Mouse (Mus musculus): ENCODE results near the gene Zc3hav1l. TPM values are rescaled to one million over a fixed set of nuclear protein-coding genes. Genes with fewer than 3 reads are reported as not detected.

The Zc3hav1l gene
- polyA plus RNA-seq, 1 experiment: not detected

DNA sequence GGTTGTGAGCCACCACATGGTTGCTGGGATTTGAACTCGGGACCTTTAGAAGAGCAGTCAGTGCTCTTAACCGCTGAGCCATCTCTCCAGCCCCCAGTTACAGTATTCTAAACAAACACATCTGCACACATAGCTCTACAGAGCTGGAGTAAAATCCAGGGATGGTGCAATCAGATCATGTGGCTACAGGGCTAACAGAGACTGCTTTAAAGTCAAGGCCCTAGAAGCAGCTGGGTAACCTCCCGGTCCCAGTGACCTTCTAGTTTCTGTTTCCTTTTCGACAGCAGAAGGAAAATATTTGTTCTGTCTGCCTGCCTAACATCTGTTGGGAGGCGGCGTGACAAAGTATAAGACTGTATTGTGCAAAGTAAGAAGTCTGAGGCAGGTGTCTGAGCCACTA, 38.9 kb upstream of the Zc3hav1l start:
- no peak for TF ChIP-seq POLR2A (IDR thresholded peaks at IDR 0.05; ENCODE audit: insufficient read depth, low read depth, low read length)
- TF ChIP-seq CTCF (IDR thresholded peaks at IDR 0.05; ENCODE audit: insufficient read depth, low read depth, low read length): no peak
- 82% methylated on average over 6 of the region's 6 CpGs for WGBS
- Histone ChIP-seq H3K27ac (ENCODE audit: insufficient read depth, low read depth, low read length) (no peak overlapping the region), H3K4me3 (ENCODE audit: insufficient read depth, low read depth, low read length) (no peak overlapping the region), H3K4me1 (ENCODE audit: control insufficient read depth, insufficient read depth, low read length) (no peaks in the 10 kb centered on the region)

DNA sequence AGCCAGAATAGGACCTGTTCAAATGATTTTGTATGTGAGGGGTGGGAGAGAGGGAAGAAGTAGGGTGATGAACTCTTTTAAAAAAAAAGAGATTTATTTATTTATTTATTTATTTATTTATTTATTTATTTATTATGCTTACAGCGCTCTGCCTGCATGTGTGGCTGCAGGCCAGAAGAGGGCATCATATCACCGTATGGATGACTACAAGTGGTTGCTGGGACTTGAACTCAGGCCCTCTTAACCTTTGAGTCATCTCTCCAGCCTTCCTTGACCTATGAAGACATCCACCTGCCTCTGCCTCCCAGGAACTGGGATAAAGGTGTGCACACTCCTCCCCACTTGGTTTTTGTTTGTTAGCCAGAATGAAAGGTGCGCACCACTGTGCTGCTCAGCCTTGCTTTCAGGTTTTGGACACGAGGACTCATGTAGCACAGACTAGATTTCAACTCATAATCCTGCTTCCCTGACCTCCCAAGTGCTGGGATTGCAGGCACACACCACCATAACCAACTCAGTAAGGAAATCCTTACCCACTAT, 38.2 kb upstream of the Zc3hav1l start:
- TF ChIP-seq CTCF (IDR thresholded peaks at IDR 0.05; ENCODE audit: insufficient read depth, low read depth, low read length): no peak
- no peak for TF ChIP-seq POLR2A (IDR thresholded peaks at IDR 0.05; ENCODE audit: insufficient read depth, low read depth, low read length)
- no peaks in the 10 kb centered on the region for H3K4me1 ChIP-seq (ENCODE audit: control insufficient read depth, insufficient read depth, low read length)
- H3K27ac ChIP-seq (ENCODE audit: insufficient read depth, low read depth, low read length): no peak overlapping the region
- H3K4me3 ChIP-seq (ENCODE audit: insufficient read depth, low read depth, low read length): no peak overlapping the region
- WGBS: 92% methylated on average over 4 of the region's 4 CpGs

DNA sequence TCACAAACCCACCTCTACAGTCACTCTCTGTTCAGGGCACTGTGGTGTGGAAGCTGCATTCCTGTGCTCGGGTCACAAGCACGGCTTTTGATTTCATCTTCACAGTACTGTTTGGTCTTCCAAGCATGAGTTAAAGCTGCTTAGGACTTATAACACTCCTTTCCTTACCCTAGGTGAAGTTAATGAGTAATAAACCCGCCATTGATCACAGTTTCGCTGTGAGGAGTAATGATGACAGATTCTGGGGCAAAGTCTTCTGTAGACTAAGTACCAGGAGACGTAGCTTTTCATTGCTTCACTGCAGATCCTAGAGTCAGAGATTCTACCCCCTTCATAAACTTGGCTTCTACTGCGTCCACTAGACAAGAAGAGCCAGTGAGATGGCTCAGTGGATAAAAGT, 36.2 kb upstream of the Zc3hav1l start:
- no peak for TF ChIP-seq CTCF (IDR thresholded peaks at IDR 0.05; ENCODE audit: insufficient read depth, low read depth, low read length)
- no peak for TF ChIP-seq POLR2A (IDR thresholded peaks at IDR 0.05; ENCODE audit: insufficient read depth, low read depth, low read length)
- Histone ChIP-seq H3K4me1 (ENCODE audit: control insufficient read depth, insufficient read depth, low read length) (no peaks in the 10 kb centered on the region), H3K27ac (ENCODE audit: insufficient read depth, low read depth, low read length) (no peak overlapping the region), H3K4me3 (ENCODE audit: insufficient read depth, low read depth, low read length) (no peak overlapping the region)
- WGBS: 91% methylated on average over 6 of the region's 6 CpGs

DNA sequence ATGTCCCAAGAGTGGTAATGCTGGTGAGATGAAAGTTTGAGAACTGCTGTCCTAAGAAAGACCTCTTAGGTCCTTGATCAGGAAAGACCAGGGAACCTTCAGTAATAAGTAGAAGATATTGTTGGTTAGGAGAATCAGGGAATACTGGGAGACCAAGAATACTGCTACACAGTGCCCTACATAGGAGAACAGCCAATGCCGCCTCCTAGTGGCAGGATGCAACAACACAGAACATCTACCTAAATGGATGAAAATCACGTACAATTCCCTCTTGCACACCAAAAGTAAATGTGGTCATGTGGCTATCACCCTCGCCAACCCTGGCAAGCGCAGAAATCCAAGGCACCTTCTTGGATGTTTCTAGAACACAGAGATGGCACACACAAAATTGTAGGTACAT, 27.5 kb upstream of the Zc3hav1l start:
- TF ChIP-seq CTCF (IDR thresholded peaks at IDR 0.05; ENCODE audit: insufficient read depth, low read depth, low read length) (no peak), POLR2A (IDR thresholded peaks at IDR 0.05; ENCODE audit: insufficient read depth, low read depth, low read length) (no peak)
- H3K4me3 ChIP-seq (ENCODE audit: insufficient read depth, low read depth, low read length): no peak overlapping the region
- no peaks in the 10 kb centered on the region for H3K4me1 ChIP-seq (ENCODE audit: control insufficient read depth, insufficient read depth, low read length)
- no peak overlapping the region for H3K27ac ChIP-seq (ENCODE audit: insufficient read depth, low read depth, low read length)
- 18% methylated on average over 4 of the region's 4 CpGs for WGBS

DNA sequence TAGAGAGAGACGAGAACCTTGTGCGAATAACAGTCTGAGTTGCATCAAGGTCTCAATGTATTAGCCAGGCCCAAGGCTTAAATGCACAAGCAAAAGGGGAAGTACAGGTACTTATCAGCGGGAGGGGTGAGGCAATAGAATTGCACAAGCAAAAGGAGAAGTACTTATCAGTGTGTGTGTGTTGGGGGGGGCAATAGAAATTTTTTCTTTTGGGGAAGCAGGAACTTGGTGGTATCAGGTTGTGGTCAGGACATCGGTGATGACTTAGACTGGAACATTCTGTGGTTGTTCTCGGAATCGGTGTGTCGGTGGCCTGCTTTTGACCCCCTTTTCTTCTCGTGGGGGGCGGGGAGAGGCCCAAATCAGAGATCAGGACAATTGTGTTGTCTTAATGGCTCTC, 21.6 kb upstream of the Zc3hav1l start:
- TF ChIP-seq POLR2A (IDR thresholded peaks at IDR 0.05; ENCODE audit: insufficient read depth, low read depth, low read length) (no peak), CTCF (IDR thresholded peaks at IDR 0.05; ENCODE audit: insufficient read depth, low read depth, low read length) (no peak)
- H3K4me3 ChIP-seq (ENCODE audit: insufficient read depth, low read depth, low read length): no peak overlapping the region
- H3K27ac ChIP-seq (ENCODE audit: insufficient read depth, low read depth, low read length): no peak overlapping the region
- 94% methylated on average over 9 of the region's 9 CpGs for WGBS
- no peaks in the 10 kb centered on the region for H3K4me1 ChIP-seq (ENCODE audit: control insufficient read depth, insufficient read depth, low read length)

DNA sequence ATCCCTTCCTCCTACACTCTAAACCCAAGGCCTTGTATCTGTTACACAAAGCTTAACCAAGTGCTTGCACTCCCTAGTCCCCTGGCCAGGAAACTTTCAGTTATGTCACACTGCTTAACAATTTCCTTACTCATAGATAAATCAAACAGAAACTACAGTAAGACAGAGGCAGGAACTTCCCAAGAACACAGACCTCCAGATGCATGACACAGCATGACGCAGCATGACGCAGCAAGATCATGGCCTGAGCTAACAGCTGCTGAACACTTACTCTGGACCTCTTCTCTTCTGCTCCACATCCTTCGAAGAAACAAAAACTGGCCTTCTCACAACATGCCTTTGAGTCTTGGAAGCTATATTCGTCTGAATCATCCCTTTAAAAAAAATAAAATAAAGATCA, 17.0 kb upstream of the Zc3hav1l start:
- H3K27ac ChIP-seq (ENCODE audit: insufficient read depth, low read depth, low read length): no peak overlapping the region
- 92% methylated on average over 4 of the region's 4 CpGs for WGBS
- H3K4me1 ChIP-seq (ENCODE audit: control insufficient read depth, insufficient read depth, low read length): no peaks in the 10 kb centered on the region
- H3K4me3 ChIP-seq (ENCODE audit: insufficient read depth, low read depth, low read length): no peak overlapping the region
- TF ChIP-seq POLR2A (IDR thresholded peaks at IDR 0.05; ENCODE audit: insufficient read depth, low read depth, low read length) (no peak), CTCF (IDR thresholded peaks at IDR 0.05; ENCODE audit: insufficient read depth, low read depth, low read length) (no peak)

DNA sequence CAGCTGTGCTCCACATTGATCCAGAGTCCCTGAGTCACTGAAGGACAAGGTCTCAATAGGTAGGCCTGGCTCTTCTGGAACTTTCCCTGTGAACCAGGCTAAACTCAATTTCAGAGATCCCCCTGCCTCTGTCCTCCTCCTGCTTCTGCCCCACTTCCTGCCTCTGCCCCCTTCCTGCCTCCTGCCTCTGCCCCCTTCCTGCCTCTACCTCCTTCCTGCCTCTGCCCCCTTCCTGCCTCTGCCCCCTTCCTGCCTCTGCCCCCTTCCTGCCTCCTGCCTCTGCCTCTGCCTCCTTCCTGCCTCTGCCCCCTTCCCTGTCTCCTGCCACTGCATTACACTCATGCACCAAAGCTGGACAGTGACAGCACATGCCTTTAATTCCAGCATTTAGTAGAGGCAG, 10.7 kb upstream of the Zc3hav1l start:
- no peak overlapping the region for H3K27ac ChIP-seq (ENCODE audit: insufficient read depth, low read depth, low read length)
- no peak for TF ChIP-seq CTCF (IDR thresholded peaks at IDR 0.05; ENCODE audit: insufficient read depth, low read depth, low read length)
- no peak for TF ChIP-seq POLR2A (IDR thresholded peaks at IDR 0.05; ENCODE audit: insufficient read depth, low read depth, low read length)
- no peak overlapping the region for H3K4me3 ChIP-seq (ENCODE audit: insufficient read depth, low read depth, low read length)
- no peaks in the 10 kb centered on the region for H3K4me1 ChIP-seq (ENCODE audit: control insufficient read depth, insufficient read depth, low read length)

DNA sequence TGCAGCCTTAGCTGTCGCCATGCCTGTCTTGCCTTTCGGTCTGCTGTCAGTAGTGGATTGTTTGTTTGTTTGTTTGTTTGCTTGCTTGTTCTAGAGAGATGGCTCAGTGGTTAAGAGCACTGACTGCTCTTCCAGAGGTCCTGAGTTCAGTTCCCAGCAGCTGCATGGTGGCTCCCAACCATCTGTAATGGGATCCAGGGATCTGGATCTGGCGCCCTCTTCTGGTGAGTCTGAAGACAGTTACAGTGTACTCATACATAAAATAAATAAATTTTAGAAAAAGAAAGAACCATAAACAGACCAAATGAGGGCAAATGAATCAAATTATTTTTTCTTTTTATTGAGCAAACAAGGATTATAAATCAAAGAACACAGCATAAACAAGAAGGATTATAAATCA, 5.9 kb upstream of the Zc3hav1l start:
- 82% methylated on average over 3 of the region's 3 CpGs for WGBS
- H3K27ac ChIP-seq (ENCODE audit: insufficient read depth, low read depth, low read length): no peak overlapping the region
- H3K4me3 ChIP-seq (ENCODE audit: insufficient read depth, low read depth, low read length): no peak overlapping the region
- no peak for TF ChIP-seq CTCF (IDR thresholded peaks at IDR 0.05; ENCODE audit: insufficient read depth, low read depth, low read length)
- no peak for TF ChIP-seq POLR2A (IDR thresholded peaks at IDR 0.05; ENCODE audit: insufficient read depth, low read depth, low read length)
- H3K4me1 ChIP-seq (ENCODE audit: control insufficient read depth, insufficient read depth, low read length): no peaks in the 10 kb centered on the region

DNA sequence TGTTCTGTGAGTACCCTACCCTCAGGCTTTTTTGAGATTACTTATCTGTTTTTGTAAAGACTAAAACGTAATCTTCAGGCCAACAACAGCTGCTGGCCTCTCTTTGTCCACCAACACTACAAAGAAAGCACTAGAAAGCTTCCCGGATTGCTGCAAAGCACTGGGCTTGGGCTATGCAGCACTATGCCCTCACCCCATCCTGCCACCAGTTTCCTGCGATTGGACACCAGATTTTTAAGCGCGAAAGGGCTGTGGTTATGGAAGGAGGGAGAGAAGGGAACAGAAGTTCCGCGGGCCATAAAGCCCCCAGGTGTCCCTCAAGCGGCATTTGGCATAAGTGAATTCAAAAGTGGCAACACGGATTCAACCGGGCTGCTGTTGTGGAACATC, 818 bp downstream of the Zc3hav1l start:
- H3K27ac ChIP-seq (ENCODE audit: insufficient read depth, low read depth, low read length): no peak overlapping the region
- peak overlapping the region; percentile 72 for H3K4me3 ChIP-seq (ENCODE audit: insufficient read depth, low read depth, low read length)
- peaks cover 8% of the 10 kb centered on the region for H3K4me1 ChIP-seq (ENCODE audit: control insufficient read depth, insufficient read depth, low read length)
- WGBS: 3% methylated on average over 10 of the region's 10 CpGs
- TF ChIP-seq CTCF (IDR thresholded peaks at IDR 0.05; ENCODE audit: insufficient read depth, low read depth, low read length) (no peak), POLR2A (IDR thresholded peaks at IDR 0.05; ENCODE audit: insufficient read depth, low read depth, low read length) (no peak)

Data from olfactory bulb, adult 2 months (tissue).